Mouse (Mus musculus): ENCODE data around the gene Vmn1r166.
"Not testable (repeated sequence)": the region's sequence is repeated elsewhere in the genome, so short reads cannot be mapped to it uniquely, and the experiment has no call there.

Gene Vmn1r166

DNA sequence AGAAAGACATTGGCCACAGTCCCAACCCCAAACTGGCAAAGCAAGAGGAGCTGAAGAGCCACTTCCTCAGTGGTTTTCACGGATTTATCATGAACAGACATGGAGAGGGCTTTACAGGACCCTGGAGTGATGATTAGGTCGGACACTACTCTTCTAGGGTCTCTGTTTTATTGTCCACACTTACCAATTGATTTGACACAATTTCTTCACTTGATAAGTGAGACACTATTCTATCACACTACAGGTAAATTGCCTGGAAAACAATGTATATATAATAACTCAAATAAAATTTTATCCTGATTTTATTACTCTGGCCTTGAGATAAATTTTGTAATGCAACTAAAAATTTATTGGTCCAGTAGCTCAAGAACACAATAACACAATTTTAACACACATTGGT lies at the start of gene Vmn1r166:
Gene Vmn1r166 (minus strand): TSS at position 101 of the 400 bp plus-strand sequence.
- DNase-seq (ENCODE audit: low spot score), result not testable (repeated sequence)

GRCm38 (mm10) chr7:23300892-23301291 lies 49.4 kb upstream of the Vmn1r166 start, which contains the start of gene Nlrp4e:
TSS of gene Nlrp4e (plus strand) at chr7:23301192.
- DNase-seq (ENCODE audit: low spot score), result not testable (repeated sequence)

GRCm38 (mm10) chr7:23278800-23279199 lies 27.3 kb upstream of the Vmn1r166 start, which contains the start of gene Gm6902:
TSS of gene Gm6902 (minus strand) at chr7:23278900.
- not testable (repeated sequence) for DNase-seq (ENCODE audit: low spot score)

GRCm38 (mm10) chr7:23217032-23217431 lies 34.5 kb downstream of the Vmn1r166 start, which contains the start of gene Vmn1r165:
TSS of gene Vmn1r165 (plus strand) at chr7:23217332.
- DNase-seq (ENCODE audit: low spot score), result not testable (repeated sequence)
